Mouse (Mus musculus) E14TG2a.4 (cell line): Measurements from ENCODE around the gene Hdac4.

ENCODE experiments used
- CTCF ChIP-seq: conservative IDR thresholded peaks from 2 replicates; pipeline ENCODE4 v1.5.1; 2014; ENCODE audit warnings: low read length
- NANOG ChIP-seq: IDR thresholded peaks from 2 replicates; pipeline ENCODE4 v1.6.1; 2014; ENCODE audit warnings: borderline replicate concordance, low read length, mixed read lengths
- POU5F1 ChIP-seq: IDR thresholded peaks from 2 replicates; pipeline ENCODE4 v1.6.1; 2014; ENCODE audit warnings: low read length, borderline replicate concordance

GRCm38 (mm10) chr1:92177196-92177595, 18.3 kb downstream of the Hdac4 start:
- TF ChIP-seq CTCF = no peak
- TF ChIP-seq NANOG = no peak
- TF ChIP-seq POU5F1 = no peak
